Mouse (Mus musculus) c-Kit-positive CD71-positive TER-119-positive erythroid progenitor cells, embryonic 14.5 days (primary cell): ENCODE measurements at regions not wholly inside any gene's neighbourhood (a gene's known extent, or its start where the extent isn't known, plus 50 kb on each side); places are given as distances from the start of the nearest gene placed in this dataset.
A peak's percentile ranks its signal among the peaks of the same experiment; 100 is the strongest.
"Not testable (repeated sequence)": the region's sequence is repeated elsewhere in the genome, so short reads cannot be mapped to it uniquely, and the experiment has no call there.

Source experiments
- DNase-seq: peaks from one replicate; pipeline ENCODE4 v3.0.0-alpha.2; 2013; ENCODE audit warnings: low spot score

- DNase-seq, result no peak
Measured at GRCm38 (mm10) chr16:30799699-30800483, 200.4 kb downstream of the Fam43a start.

GRCm38 (mm10) chr16:30804018-30804417, 204.5 kb downstream of the Fam43a start:
- DNase-seq, result no peak

- DNase-seq, result not testable (repeated sequence)
Measured at GRCm38 (mm10) chr16:30806206-30806605, 206.7 kb downstream of the Fam43a start.

DNA sequence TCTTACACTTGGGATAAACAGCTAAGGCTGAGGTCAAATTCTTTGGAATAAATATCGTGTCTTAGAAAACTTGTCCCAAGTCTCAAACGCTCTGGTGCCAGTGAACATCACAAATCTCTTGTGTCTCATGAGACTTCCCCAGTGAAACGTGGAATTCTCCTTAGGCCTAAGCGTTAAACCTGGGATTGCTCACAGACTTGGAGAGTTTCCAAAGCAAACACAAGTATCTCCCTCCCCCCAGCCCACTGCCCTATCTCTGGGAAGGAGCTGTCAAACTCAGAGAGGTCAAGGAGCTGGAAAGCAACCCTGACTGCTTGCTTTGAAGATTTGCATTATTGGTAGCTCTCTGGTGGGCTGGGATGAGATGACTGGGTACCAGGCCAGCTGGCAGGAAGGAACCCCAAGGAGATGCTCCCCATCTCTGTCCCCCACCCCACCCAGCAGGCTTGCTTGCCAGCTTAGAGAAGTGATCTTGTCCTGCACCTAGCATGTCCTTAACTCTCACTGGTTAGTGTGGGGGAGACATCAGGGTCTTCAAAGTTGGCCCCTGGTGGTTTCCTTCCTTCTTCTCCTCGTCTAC, 219.1 kb downstream of the Fam43a start:
- no peak for DNase-seq

DNA sequence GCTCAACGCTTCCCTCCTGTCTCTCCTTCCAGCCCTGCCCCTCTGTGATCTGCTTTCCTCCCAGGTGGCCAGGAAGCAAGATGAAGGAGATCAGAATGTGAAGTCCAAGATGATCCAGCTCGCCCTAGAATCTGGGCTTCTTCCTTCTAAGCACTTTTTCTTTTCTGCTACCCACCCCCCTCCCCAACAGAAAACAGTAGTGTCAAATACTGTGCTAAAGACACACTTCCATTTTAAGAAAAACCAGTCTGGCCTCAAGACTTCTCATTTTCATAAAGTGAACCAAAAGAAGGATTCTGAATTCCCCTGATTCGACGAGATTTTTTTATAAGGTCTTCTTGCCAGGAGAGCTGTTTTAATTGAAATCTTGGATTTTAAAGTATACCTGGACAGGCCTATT, 219.8 kb downstream of the Fam43a start:
- no peak for DNase-seq

- no peak for DNase-seq
Measured at GRCm38 (mm10) chr16:30820234-30820633, 220.7 kb downstream of the Fam43a start.

DNA sequence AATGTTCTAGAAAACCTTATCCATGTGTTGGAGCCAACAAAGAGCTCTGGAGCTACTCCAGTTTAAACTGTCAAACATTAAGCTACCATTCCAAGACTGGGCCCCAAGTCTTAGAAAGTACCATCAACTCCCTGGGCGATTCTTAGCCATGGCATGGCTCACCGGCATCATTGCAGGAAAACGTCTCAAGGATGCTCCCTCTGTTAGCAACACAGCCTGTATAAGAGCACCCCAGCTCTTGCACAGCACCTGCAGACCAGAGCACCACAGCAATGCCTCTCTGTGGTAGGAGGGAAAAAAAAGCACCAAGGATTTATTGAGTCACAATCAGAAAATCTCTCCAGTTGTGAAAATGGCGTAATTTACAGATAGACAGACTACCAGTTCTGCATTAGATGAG, 221.2 kb downstream of the Fam43a start:
- DNase-seq, result no peak

DNA sequence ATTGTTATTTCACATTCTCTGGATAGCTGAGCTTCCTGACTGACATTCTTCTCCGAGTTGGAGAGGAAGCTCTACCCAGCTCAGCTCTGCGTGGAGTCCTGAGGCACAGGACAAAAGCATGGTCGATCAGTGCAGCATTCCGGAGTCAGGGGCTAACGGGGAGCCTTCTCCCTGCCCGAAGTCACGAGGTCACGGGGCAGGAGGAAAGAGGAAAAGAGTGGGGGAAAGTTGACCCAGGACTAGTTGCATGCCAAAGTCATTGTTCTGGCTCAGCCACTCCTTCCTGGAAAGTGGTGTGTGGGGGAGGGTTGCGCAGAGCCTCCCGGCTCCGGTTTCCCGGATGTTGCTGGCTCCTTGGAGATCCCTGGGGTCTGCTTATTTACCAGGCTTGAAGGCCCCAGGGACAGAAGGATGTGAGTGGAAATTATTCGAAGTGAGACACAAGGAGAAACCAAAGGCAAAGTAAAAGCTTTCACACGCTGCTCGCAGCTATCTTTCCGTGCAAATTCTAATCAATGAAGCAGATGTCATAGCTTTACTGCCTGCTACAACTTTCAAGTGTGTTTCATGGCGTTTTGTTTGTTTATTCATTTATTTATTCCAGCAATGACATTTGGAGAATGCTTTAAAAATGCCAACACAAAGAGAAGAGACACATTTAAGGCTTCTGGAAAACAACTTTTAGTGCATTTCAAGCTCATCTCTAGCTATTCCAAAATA, 221.8 kb downstream of the Fam43a start:
- DNase-seq, result no peak

GRCm38 (mm10) chr16:30821911-30822578, 222.5 kb downstream of the Fam43a start:
- DNase-seq, result no peak

DNA sequence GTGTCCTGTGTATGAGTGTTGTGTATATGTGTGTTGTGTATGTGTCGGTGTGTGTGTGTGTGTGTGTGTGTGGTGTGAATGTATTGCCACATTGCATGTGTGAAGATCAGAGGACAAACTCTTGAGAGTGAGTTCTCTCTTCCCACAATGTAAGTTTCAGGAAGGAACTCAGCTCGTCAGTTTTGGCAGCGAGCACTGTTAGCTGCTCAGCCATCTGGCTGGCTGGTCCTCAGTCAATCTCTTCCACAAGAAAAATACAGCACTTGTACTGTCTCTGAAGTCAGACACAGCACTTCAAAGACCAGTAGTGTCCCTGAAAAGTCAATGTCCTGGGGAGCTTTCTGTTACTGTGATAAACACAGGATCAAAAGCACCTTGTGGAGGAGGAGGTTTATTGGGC, 226.6 kb downstream of the Fam43a start:
- DNase-seq, result no peak

- no peak for DNase-seq
Measured at GRCm38 (mm10) chr16:30827901-30828608, 228.5 kb downstream of the Fam43a start.

DNA sequence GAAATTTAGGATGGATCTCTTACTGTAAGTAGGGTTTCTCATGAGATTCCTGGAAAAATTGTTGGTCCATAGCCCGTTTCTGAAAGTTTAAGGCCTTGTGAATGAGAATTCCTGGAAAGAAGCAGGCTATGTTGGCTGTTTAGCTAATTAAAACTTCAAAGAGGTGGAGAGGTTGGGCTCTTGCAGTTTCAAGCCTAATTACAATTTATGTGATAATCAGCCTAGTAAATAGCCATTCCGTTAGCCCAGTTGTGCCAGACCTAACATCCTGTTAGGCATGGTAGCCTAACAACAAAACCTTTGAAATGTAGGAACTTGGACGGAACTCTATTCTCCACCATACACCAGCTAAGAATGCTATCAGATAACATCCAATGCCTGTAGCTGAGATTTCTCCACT, 235.0 kb downstream of the Fam43a start:
- DNase-seq, result no peak

DNA sequence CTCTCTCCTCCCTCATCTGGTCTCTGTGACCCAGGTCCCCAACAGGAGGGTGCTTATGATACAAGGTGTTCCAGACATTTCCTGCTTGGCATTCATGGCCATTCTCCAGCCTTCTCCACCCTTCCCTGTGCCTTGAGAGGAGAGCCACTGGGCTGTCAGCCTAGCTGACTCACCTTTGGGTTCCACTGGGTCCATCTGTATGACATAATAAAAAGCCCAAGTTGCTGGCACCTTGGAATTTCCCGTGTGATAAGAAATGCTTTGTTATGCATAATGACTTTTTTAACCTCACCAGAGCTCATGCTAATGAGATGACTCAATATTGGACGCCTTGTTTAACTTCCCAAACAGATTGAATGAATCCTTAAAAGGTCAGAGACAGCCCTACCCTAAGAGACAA, 236.2 kb downstream of the Fam43a start:
- no peak for DNase-seq

GRCm38 (mm10) chr16:30842831-30843230, 238.4 kb downstream of the Xxylt1 start:
- no peak for DNase-seq

GRCm38 (mm10) chr16:30852595-30852994, 228.6 kb downstream of the Xxylt1 start:
- no peak for DNase-seq

DNA sequence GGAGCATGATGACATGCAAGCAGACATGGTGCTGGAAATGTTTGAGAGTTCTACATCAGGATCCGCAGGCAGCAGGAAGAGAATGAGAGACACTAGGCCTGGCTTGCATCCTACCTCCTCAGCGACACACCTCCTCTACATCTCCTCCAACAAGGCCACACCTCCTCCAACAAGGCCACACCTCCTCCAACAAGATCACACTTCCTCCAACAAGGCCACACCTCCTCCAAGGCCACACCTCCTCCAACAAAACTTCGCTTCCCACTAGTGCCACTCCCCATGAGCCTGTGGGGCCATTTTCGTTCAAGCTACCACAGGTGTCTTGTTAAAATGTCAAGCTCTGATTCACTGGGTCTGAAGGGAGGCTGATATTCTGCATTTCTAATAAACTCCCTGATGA, 226.5 kb downstream of the Xxylt1 start:
- DNase-seq, result no peak

- DNase-seq, result no peak
Measured at GRCm38 (mm10) chr16:30857656-30858055, 223.6 kb downstream of the Xxylt1 start.

- no peak for DNase-seq
Measured at GRCm38 (mm10) chr16:30869136-30869909, 211.9 kb downstream of the Xxylt1 start.

DNA sequence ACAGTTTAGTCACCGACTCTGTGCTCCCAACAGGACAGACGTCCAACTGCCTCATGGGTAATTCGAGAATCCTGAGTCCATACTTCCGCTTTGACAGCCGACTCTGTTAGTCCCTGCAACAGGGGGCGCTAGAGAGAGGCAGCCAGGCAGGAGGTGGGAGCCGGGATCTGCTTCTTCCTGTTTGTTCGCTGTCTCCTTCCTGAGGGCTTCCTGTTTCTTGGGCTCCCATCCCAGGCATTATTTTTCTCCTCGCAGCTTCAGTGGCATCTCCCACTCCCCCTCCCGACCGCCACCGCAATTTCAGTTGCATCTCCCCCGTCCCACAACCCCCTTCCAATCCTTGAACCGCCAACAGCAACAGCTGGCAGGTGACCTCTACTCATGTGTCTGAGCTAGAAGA, 211.1 kb downstream of the Xxylt1 start:
- peak; percentile 37 for DNase-seq

- DNase-seq, result no peak
Measured at GRCm38 (mm10) chr16:30870676-30871075, 210.6 kb downstream of the Xxylt1 start.

GRCm38 (mm10) chr16:30872147-30872546, 209.1 kb downstream of the Xxylt1 start:
- peak; percentile 12 for DNase-seq
